Mouse (Mus musculus) stomach, embryonic 16.5 days (tissue): ENCODE measurements around the gene Smim17. TPM values are rescaled to one million over a fixed set of nuclear protein-coding genes. Genes with fewer than 3 reads are reported as not detected.
"Not testable (repeated sequence)": the region's sequence is repeated elsewhere in the genome, so short reads cannot be mapped to it uniquely, and the experiment has no call there.

Experiments used
- ATAC-seq: fragments of 200-750 bp; cut with Nextera tagmentation; 2 replicates; pipeline ENCODE4 v1.8.0; 2017; ENCODE audit warnings: moderate number of reproducible peaks, moderate TSS enrichment; ENCODE audit not compliant: insufficient read depth, low FRiP score
- H3K27ac ChIP-seq: fragments of 300-500 bp; sonication (generic); 2 replicates; pipeline ENCODE4 v1.5.1; 2014; ENCODE audit warnings: low read length
- H3K27me3 ChIP-seq: fragments of 300-500 bp; sonication (generic); 2 replicates; pipeline ENCODE4 v1.6.1; 2014; ENCODE audit warnings: low read length, control low read depth, mixed read lengths; ENCODE audit not compliant: control insufficient read depth, insufficient read depth
- H3K36me3 ChIP-seq: fragments of 300-500 bp; sonication (generic); 2 replicates; pipeline ENCODE4 v1.6.1; 2014; ENCODE audit warnings: low read length; ENCODE audit not compliant: control insufficient read depth, insufficient read depth
- H3K4me1 ChIP-seq: fragments of 300-500 bp; sonication (generic); 2 replicates; pipeline ENCODE4 v1.6.1; 2014; ENCODE audit warnings: low read length, control low read depth, mixed read lengths; ENCODE audit not compliant: control insufficient read depth, insufficient read depth
- H3K4me2 ChIP-seq: fragments of 300-500 bp; sonication (generic); 2 replicates; pipeline ENCODE4 v1.6.1; 2014; ENCODE audit warnings: low read depth, low read length, mixed read lengths
- H3K4me3 ChIP-seq: fragments of 300-500 bp; sonication (generic); replicated peaks from 2 replicates; pipeline ENCODE4 v1.5.1; 2014; ENCODE audit warnings: mild to moderate bottlenecking, low read length
- H3K9ac ChIP-seq: fragments of 300-500 bp; sonication (generic); 2 replicates; pipeline ENCODE4 v1.6.1; 2014; ENCODE audit warnings: low read length
- H3K9me3 ChIP-seq: fragments of 300-500 bp; sonication (generic); replicated peaks from 2 replicates; pipeline ENCODE4 v1.6.1; 2016; ENCODE audit warnings: low read length, control low read depth; ENCODE audit not compliant: control insufficient read depth
- WGBS: fragments of 180-500 bp; shearing (Covaris S2); extraction: QIAGEN DNeasy Blood & Tissue Kit; methylation state at CpG from one replicate; pipeline ENCODE4 v1.1.7; 2014; 5-methylcytosine and 5-hydroxymethylcytosine counted together
- polyA plus RNA-seq: library from polyadenylated mRNA; unstranded; fragments of >200 nt; fragmentation: Nextera tagmentation; extraction: Ambion mirVana; gene quantifications from 2 replicates; pipeline ENCODE4 v1.2.1, GENCODE M21; 2015

The Smim17 gene
- polyA plus RNA-seq, 1 experiment from 2014 or later = 0.31 TPM

- H3K4me3 ChIP-seq = no peak overlapping the region
- H3K4me1 ChIP-seq = no peaks in the 10 kb centered on the region
- no peaks in the 10 kb centered on the region for H3K9me3 ChIP-seq
- no peak for ATAC-seq
- 71% methylated on average over 2 of the region's 2 CpGs for WGBS
- no peaks in the 10 kb centered on the region for H3K27me3 ChIP-seq
- no peaks in the 10 kb centered on the region for H3K36me3 ChIP-seq
- H3K4me2 ChIP-seq = no peak overlapping the region
- no peak overlapping the region for H3K27ac ChIP-seq
- H3K9ac ChIP-seq = no peak overlapping the region
These were observed 42.7 kb downstream of the Smim17 start for GRCm38 (mm10) chr7:6441173-6441572.

- Histone ChIP-seq H3K4me2 (no peak overlapping the region), H3K36me3 (no peaks in the 10 kb centered on the region), H3K9me3 (no peaks in the 10 kb centered on the region), H3K27ac (no peak overlapping the region), H3K4me3 (no peak overlapping the region), H3K27me3 (no peaks in the 10 kb centered on the region), H3K4me1 (no peaks in the 10 kb centered on the region), H3K9ac (no peak overlapping the region)
- 87% methylated on average over 5 of the region's 5 CpGs for WGBS
- no peak for ATAC-seq
These were observed 49.3 kb downstream of the Smim17 start for GRCm38 (mm10) chr7:6447771-6448170.

- Histone ChIP-seq H3K36me3 (no peaks in the 10 kb centered on the region), H3K4me1 (no peaks in the 10 kb centered on the region), H3K9ac (no peak within 1 kb of the TSS), H3K27ac (no peak within 1 kb of the TSS), H3K9me3 (no peaks in the 10 kb centered on the region), H3K4me3 (no peak within 1 kb of the TSS), H3K27me3 (no peaks in the 10 kb centered on the region), H3K4me2 (no peak within 1 kb of the TSS)
- ATAC-seq = no peak
These were observed 57.4 kb downstream of the Smim17 start, which contains the start of gene Olfr1336 for GRCm38 (mm10) chr7:6455868-6456267. TSS of gene Olfr1336 (plus strand) at chr7:6456168.

- H3K4me2 ChIP-seq = no peak overlapping the region
- H3K4me3 ChIP-seq = no peak overlapping the region
- no peaks in the 10 kb centered on the region for H3K27me3 ChIP-seq
- no peaks in the 10 kb centered on the region for H3K9me3 ChIP-seq
- H3K36me3 ChIP-seq = no peaks in the 10 kb centered on the region
- no peak overlapping the region for H3K27ac ChIP-seq
- WGBS = 44% methylated on average over 3 of the region's 3 CpGs
- no peaks in the 10 kb centered on the region for H3K4me1 ChIP-seq
- ATAC-seq = no peak
- no peak overlapping the region for H3K9ac ChIP-seq
These were observed 57.9 kb downstream of the Smim17 start for GRCm38 (mm10) chr7:6456399-6456798.

GRCm38 (mm10) chr7:6466951-6467350 lies 68.4 kb downstream of the Smim17 start, which contains the start of gene Olfr1346:
TSS of gene Olfr1346 (plus strand) at chr7:6467101.
- H3K36me3 ChIP-seq = no peaks in the 10 kb centered on the region
- H3K4me1 ChIP-seq = no peaks in the 10 kb centered on the region
- H3K9ac ChIP-seq = no peak within 1 kb of the TSS
- no peaks in the 10 kb centered on the region for H3K9me3 ChIP-seq
- no peak within 1 kb of the TSS for H3K27ac ChIP-seq
- no peaks in the 10 kb centered on the region for H3K27me3 ChIP-seq
- H3K4me3 ChIP-seq = no peak within 1 kb of the TSS
- H3K4me2 ChIP-seq = no peak within 1 kb of the TSS
- no peak for ATAC-seq

GRCm38 (mm10) chr7:6477633-6478032 lies 79.1 kb downstream of the Smim17 start:
- 64% methylated on average over 2 of the region's 2 CpGs for WGBS
- not testable (repeated sequence) for H3K9ac ChIP-seq, H3K27ac ChIP-seq, H3K4me2 ChIP-seq, H3K27me3 ChIP-seq, ATAC-seq, H3K9me3 ChIP-seq, H3K4me1 ChIP-seq, H3K4me3 ChIP-seq, H3K36me3 ChIP-seq

Other genes starting within 250 kb of the Smim17 start
- gene Zfp787, start 242.7 kb upstream of the Smim17 start, polyA plus RNA-seq = 15.0 and 22.0 TPM in 2 replicates
- gene Zfp444, start 226.5 kb upstream of the Smim17 start, polyA plus RNA-seq = 28.8 and 32.7 TPM in 2 replicates
- not detected in 2 replicates for gene Galp, start 201.6 kb upstream of the Smim17 start, polyA plus RNA-seq
- gene Zscan5b, start 176.4 kb upstream of the Smim17 start, polyA plus RNA-seq = not detected in 2 replicates
- not detected in 2 replicates for gene Epp13, start 146.0 kb upstream of the Smim17 start, polyA plus RNA-seq
- gene Zfp667, start 112.1 kb upstream of the Smim17 start, polyA plus RNA-seq = 7.4 and 9.8 TPM in 2 replicates
- 4.6 and 5.9 TPM in 2 replicates for gene Zfp583, start 67.4 kb upstream of the Smim17 start, polyA plus RNA-seq
- 1.3 and 1.7 TPM in 2 replicates for gene Gm3854, start 55.0 kb upstream of the Smim17 start, polyA plus RNA-seq
- gene Zfp78, start 35.4 kb upstream of the Smim17 start, polyA plus RNA-seq = 2.8 and 3.0 TPM in 2 replicates
- gene Zfp28, start 15.4 kb upstream of the Smim17 start, polyA plus RNA-seq = 6.4 and 6.7 TPM in 2 replicates
- gene Gm20715, start 11.6 kb downstream of the Smim17 start, polyA plus RNA-seq = not detected in 2 replicates
- gene Olfr1344, start 40.0 kb downstream of the Smim17 start, polyA plus RNA-seq = not detected in 2 replicates
- gene Olfr1336, start 57.5 kb downstream of the Smim17 start, polyA plus RNA-seq = not detected in 2 replicates
- gene Olfr1346, start 68.4 kb downstream of the Smim17 start, polyA plus RNA-seq = not detected in 2 replicates
- gene Olfr5, start 88.2 kb downstream of the Smim17 start, polyA plus RNA-seq = not detected in 2 replicates
- gene Olfr1347, start 101.0 kb downstream of the Smim17 start, polyA plus RNA-seq = not detected in 2 replicates
- not detected in 2 replicates for gene Olfr1348, start 110.0 kb downstream of the Smim17 start, polyA plus RNA-seq
- gene Olfr1349, start 124.2 kb downstream of the Smim17 start, polyA plus RNA-seq = not detected in 2 replicates
- gene Olfr1350, start 166.1 kb downstream of the Smim17 start, polyA plus RNA-seq = not detected in 2 replicates